Mouse (Mus musculus) heart, embryonic 10.5 days (tissue): ENCODE measurements at regions not wholly inside any gene's neighbourhood (a gene's known extent, or its start where the extent isn't known, plus 50 kb on each side); places are given as distances from the start of the nearest gene placed in this dataset.

Source experiments
- DNase-seq: peaks from one replicate; pipeline ENCODE4 v3.0.0-alpha.2; 2017; ENCODE audit warnings: low spot score
- H3K27ac ChIP-seq: fragments of 300-500 bp; sonication (generic); 2 replicates; pipeline ENCODE4 v1.5.1; 2016; ENCODE audit warnings: mild to moderate bottlenecking
- H3K27me3 ChIP-seq: fragments of 300-500 bp; sonication (generic); 2 replicates; pipeline ENCODE4 v1.6.1; 2016; ENCODE audit warnings: mild to moderate bottlenecking; ENCODE audit not compliant: poor library complexity, insufficient read depth, severe bottlenecking
- H3K36me3 ChIP-seq: fragments of 300-500 bp; sonication (generic); 2 replicates; pipeline ENCODE4 v1.6.1; 2016; ENCODE audit warnings: mild to moderate bottlenecking, moderate library complexity
- H3K4me1 ChIP-seq: fragments of 300-500 bp; sonication (generic); 2 replicates; pipeline ENCODE4 v1.6.1; 2016; ENCODE audit warnings: mild to moderate bottlenecking
- H3K4me3 ChIP-seq: fragments of 300-500 bp; sonication (generic); 2 replicates; pipeline ENCODE4 v1.5.1; 2016; ENCODE audit warnings: mild to moderate bottlenecking, moderate library complexity
- H3K9me3 ChIP-seq: fragments of 300-500 bp; sonication (generic); 2 replicates; pipeline ENCODE4 v1.6.1; 2016; ENCODE audit warnings: mild to moderate bottlenecking, moderate library complexity
- WGBS: fragments of 180-500 bp; shearing (Covaris S2); methylation state at CpG from one replicate; pipeline ENCODE4 v1.1.7; 2016; 5-methylcytosine and 5-hydroxymethylcytosine counted together

- Histone ChIP-seq H3K27ac (no peak overlapping the region), H3K36me3 (no peaks in the 10 kb centered on the region), H3K9me3 (no peaks in the 10 kb centered on the region), H3K4me3 (no peak overlapping the region), H3K4me1 (no peaks in the 10 kb centered on the region), H3K27me3 (no peaks in the 10 kb centered on the region)
- 73% methylated on average over 8 of the region's 8 CpGs for WGBS
- DNase-seq: no peak
These were observed 238.3 kb downstream of the Abcc12 start for GRCm38 (mm10) chr8:86342016-86342684.

- Histone ChIP-seq H3K4me1 (peaks cover 5% of the 10 kb centered on the region), H3K4me3 (no peak overlapping the region), H3K27ac (no peak overlapping the region), H3K36me3 (no peaks in the 10 kb centered on the region), H3K27me3 (no peaks in the 10 kb centered on the region), H3K9me3 (no peaks in the 10 kb centered on the region)
- no peak for DNase-seq
- WGBS: 89% methylated on average over 18 of the region's 18 CpGs
These were observed 241.8 kb downstream of the Abcc12 start for GRCm38 (mm10) chr8:86338574-86339264.

GRCm38 (mm10) chr8:86331383-86331782, 249.1 kb downstream of the Abcc12 start:
- H3K9me3 ChIP-seq: no peaks in the 10 kb centered on the region
- 81% methylated on average over 6 of the region's 6 CpGs for WGBS
- no peaks in the 10 kb centered on the region for H3K36me3 ChIP-seq
- no peak for DNase-seq
- H3K4me3 ChIP-seq: no peak overlapping the region
- peaks cover 12% of the 10 kb centered on the region for H3K4me1 ChIP-seq
- H3K27ac ChIP-seq: no peak overlapping the region
- no peaks in the 10 kb centered on the region for H3K27me3 ChIP-seq

- Histone ChIP-seq H3K27me3 (no peaks in the 10 kb centered on the region), H3K4me3 (no peak overlapping the region), H3K9me3 (no peaks in the 10 kb centered on the region), H3K36me3 (no peaks in the 10 kb centered on the region), H3K27ac (no peak overlapping the region), H3K4me1 (peaks cover 8% of the 10 kb centered on the region; the same call in 1 of the 2 replicates)
- DNase-seq: no peak
- 60% methylated on average over 7 of the region's 7 CpGs for WGBS
These were observed 251.9 kb downstream of the Abcc12 start for GRCm38 (mm10) chr8:86328626-86329025.

GRCm38 (mm10) chr8:86327982-86328381, 252.5 kb downstream of the Abcc12 start:
- peaks cover 5% of the 10 kb centered on the region; the same call in 1 of the 2 replicates for H3K4me1 ChIP-seq
- H3K36me3 ChIP-seq: no peaks in the 10 kb centered on the region
- DNase-seq: no peak
- no peaks in the 10 kb centered on the region for H3K9me3 ChIP-seq
- no peak overlapping the region for H3K27ac ChIP-seq
- WGBS: 72% methylated on average over 3 of the region's 3 CpGs
- H3K4me3 ChIP-seq: no peak overlapping the region
- no peaks in the 10 kb centered on the region for H3K27me3 ChIP-seq

GRCm38 (mm10) chr8:86325040-86325439, 255.4 kb downstream of the Abcc12 start:
- no peak overlapping the region for H3K27ac ChIP-seq
- H3K4me1 ChIP-seq: no peaks in the 10 kb centered on the region
- no peaks in the 10 kb centered on the region for H3K9me3 ChIP-seq
- H3K36me3 ChIP-seq: no peaks in the 10 kb centered on the region
- H3K4me3 ChIP-seq: no peak overlapping the region
- 65% methylated on average over 7 of the region's 7 CpGs for WGBS
- H3K27me3 ChIP-seq: no peaks in the 10 kb centered on the region
- no peak for DNase-seq

- 80% methylated on average over 4 of the region's 4 CpGs for WGBS
- no peaks in the 10 kb centered on the region for H3K36me3 ChIP-seq
- no peak overlapping the region for H3K4me3 ChIP-seq
- H3K9me3 ChIP-seq: no peaks in the 10 kb centered on the region
- no peak for DNase-seq
- H3K27ac ChIP-seq: no peak overlapping the region
- no peaks in the 10 kb centered on the region for H3K4me1 ChIP-seq
- no peaks in the 10 kb centered on the region for H3K27me3 ChIP-seq
These were observed 255.9 kb downstream of the Abcc12 start for GRCm38 (mm10) chr8:86324542-86324941.

- Histone ChIP-seq H3K27me3 (no peaks in the 10 kb centered on the region), H3K9me3 (no peaks in the 10 kb centered on the region), H3K36me3 (no peaks in the 10 kb centered on the region), H3K4me1 (no peaks in the 10 kb centered on the region), H3K27ac (no peak overlapping the region), H3K4me3 (no peak overlapping the region)
- no peak for DNase-seq
- WGBS: 50% methylated on average over 2 of the region's 2 CpGs
These were observed 256.7 kb downstream of the Abcc12 start for GRCm38 (mm10) chr8:86323823-86324222.

GRCm38 (mm10) chr8:86322494-86322893, 258.0 kb downstream of the Abcc12 start:
- no peaks in the 10 kb centered on the region for H3K9me3 ChIP-seq
- 80% methylated on average over 1 of the region's 1 CpGs for WGBS
- H3K27ac ChIP-seq: no peak overlapping the region
- DNase-seq: no peak
- no peaks in the 10 kb centered on the region for H3K4me1 ChIP-seq
- no peaks in the 10 kb centered on the region for H3K36me3 ChIP-seq
- no peaks in the 10 kb centered on the region for H3K27me3 ChIP-seq
- H3K4me3 ChIP-seq: no peak overlapping the region

- Histone ChIP-seq H3K4me3 (no peak overlapping the region), H3K36me3 (no peaks in the 10 kb centered on the region), H3K4me1 (no peaks in the 10 kb centered on the region), H3K27ac (no peak overlapping the region), H3K27me3 (no peaks in the 10 kb centered on the region), H3K9me3 (no peaks in the 10 kb centered on the region)
- no peak for DNase-seq
- WGBS: 86% methylated on average over 3 of the region's 3 CpGs
These were observed 259.5 kb downstream of the Abcc12 start for GRCm38 (mm10) chr8:86320938-86321337.

- no peaks in the 10 kb centered on the region for H3K36me3 ChIP-seq
- no peaks in the 10 kb centered on the region for H3K27me3 ChIP-seq
- H3K4me3 ChIP-seq: no peak overlapping the region
- no peaks in the 10 kb centered on the region for H3K9me3 ChIP-seq
- 76% methylated on average over 3 of the region's 3 CpGs for WGBS
- no peak for DNase-seq
- H3K4me1 ChIP-seq: no peaks in the 10 kb centered on the region
- H3K27ac ChIP-seq: no peak overlapping the region
These were observed 262.0 kb downstream of the Abcc12 start for GRCm38 (mm10) chr8:86318531-86318930.

GRCm38 (mm10) chr8:86316236-86316635, 264.2 kb downstream of the Abcc12 start:
- DNase-seq: no peak
- Histone ChIP-seq H3K9me3 (no peaks in the 10 kb centered on the region), H3K4me1 (no peaks in the 10 kb centered on the region), H3K27ac (no peak overlapping the region), H3K4me3 (no peak overlapping the region), H3K27me3 (no peaks in the 10 kb centered on the region), H3K36me3 (no peaks in the 10 kb centered on the region)
- WGBS: 81% methylated on average over 7 of the region's 7 CpGs

GRCm38 (mm10) chr8:86309460-86309859, 271.0 kb downstream of the Abcc12 start:
- Histone ChIP-seq H3K27me3 (no peaks in the 10 kb centered on the region), H3K36me3 (no peaks in the 10 kb centered on the region), H3K4me1 (no peaks in the 10 kb centered on the region), H3K9me3 (no peaks in the 10 kb centered on the region), H3K27ac (no peak overlapping the region), H3K4me3 (no peak overlapping the region)
- no peak for DNase-seq
- WGBS: 75% methylated on average over 2 of the region's 2 CpGs
